Mouse (Mus musculus) CH12.LX (cell line): ENCODE measurements around the gene Cldn13.

Experiments
- CTCF ChIP-seq, 2 experiments: IDR thresholded peaks in 1 of 2; conservative IDR thresholded peaks in 1 of 2; 2 replicates each; pipeline ENCODE4 v1.5.1; 2011 to 2012; ENCODE audit warnings: low read depth in 2 of 2, low read length in 2 of 2, improper control_type of control experiment in 1 of 2, inconsistent platforms in 1 of 2, mild to moderate bottlenecking in 1 of 2, moderate library complexity in 1 of 2
- E2F4 ChIP-seq: IDR thresholded peaks from 2 replicates; pipeline ENCODE4 v1.6.1; 2011; ENCODE audit warnings: low read depth, low read length, improper control_type of control experiment; ENCODE audit not compliant: insufficient replicate concordance

DNA sequence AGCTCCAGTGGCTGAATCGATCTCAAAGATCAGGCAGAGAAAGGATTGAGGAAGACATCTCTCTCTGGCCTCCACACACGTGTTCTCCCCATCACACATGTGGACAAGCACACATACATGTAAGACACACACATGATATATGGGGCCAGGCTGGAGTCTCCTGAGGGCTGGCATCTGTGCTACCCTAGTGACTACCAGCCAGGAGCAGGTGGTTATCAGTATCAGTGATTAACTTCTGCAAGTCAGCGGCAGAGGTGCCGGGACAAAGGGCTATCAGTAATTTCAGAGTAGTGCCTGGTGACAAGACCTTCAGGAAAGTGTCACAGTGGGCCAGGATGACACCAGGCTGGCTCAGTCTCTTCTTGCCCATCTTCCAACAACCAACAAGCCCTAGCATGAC is 1.6 kb downstream of the Cldn13 start:
- TF ChIP-seq E2F4 (no peak), CTCF (conservative IDR thresholded peaks at IDR 0.05 in 1 of 2, IDR thresholded peaks at IDR 0.05 in 1 of 2; ENCODE audit: low read depth in 2 of 2, low read length in 2 of 2) (no peak)
